Mouse (Mus musculus) heart, adult 2 months (tissue): ENCODE data around the gene Pla2g3.

ENCODE experiments used
- CTCF ChIP-seq: fragments of 200-600 bp; IDR thresholded peaks from 2 replicates; pipeline ENCODE4 v1.8.1; 2022; ENCODE audit warnings: antibody characterized with exemption, mild to moderate bottlenecking, moderate library complexity
- POLR2A ChIP-seq: fragments of 200-500 bp; IDR thresholded peaks from 2 replicates; pipeline ENCODE4 v1.6.1; 2011; ENCODE audit warnings: mild to moderate bottlenecking, low read depth, low read length, control low read depth; ENCODE audit not compliant: insufficient read depth

GRCm38 (mm10) chr11:3516859-3517845 is 29.1 kb downstream of the Pla2g3 start:
- TF ChIP-seq CTCF (no peak), POLR2A (peak; percentile 49)
